Mouse (Mus musculus): ENCODE measurements at regions not wholly inside any gene's neighbourhood (a gene's known extent, or its start where the extent isn't known, plus 50 kb on each side); places are given as distances from the start of the nearest gene placed in this dataset.

DNA sequence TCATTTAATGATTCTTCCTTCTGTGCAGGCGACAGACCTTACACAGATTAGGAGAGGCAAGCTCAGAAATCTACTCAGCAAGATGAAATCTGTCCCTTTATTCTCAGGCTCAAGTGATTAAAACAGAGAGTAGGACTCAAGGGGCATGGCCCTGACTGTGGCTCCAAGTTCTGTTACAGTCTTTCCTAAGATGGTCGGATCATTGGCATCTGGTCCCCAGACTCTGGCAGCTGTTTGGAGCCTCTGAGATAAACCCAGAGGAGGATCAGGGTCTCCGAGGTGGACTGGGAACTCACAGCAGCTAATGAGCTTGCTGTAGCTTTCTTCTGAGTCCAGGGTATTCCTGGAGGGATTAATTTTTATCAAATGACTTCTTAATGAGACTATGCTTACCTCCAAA, 51.7 kb upstream of the Hs3st2 start:
- Histone ChIP-seq H3K36me3 (ENCODE audit: control insufficient read depth, insufficient read depth, low read length, poor library complexity, severe bottlenecking) (no peaks in the 10 kb centered on the region), H3K27ac (ENCODE audit: insufficient read depth, low read depth, low read length, poor library complexity, severe bottlenecking) (no peak overlapping the region), H3K4me1 (ENCODE audit: control insufficient read depth in 2 of 2, insufficient read depth in 2 of 2, low read length in 2 of 2, poor library complexity in 1 of 2) (no peaks in the 10 kb centered on the region), H3K9me3 (ENCODE audit: control insufficient read depth, insufficient read depth, low read depth, low read length) (no peaks in the 10 kb centered on the region), H3K4me3 (ENCODE audit: insufficient read depth in 1 of 2, low read depth in 1 of 2, low read length in 2 of 2, poor library complexity in 1 of 2, severe bottlenecking in 1 of 2) (no peak overlapping the region), H3K9ac (ENCODE audit: insufficient read depth, low read depth, low read length, poor library complexity, severe bottlenecking) (no peak overlapping the region)
- no peak for TF ChIP-seq HCFC1 (IDR thresholded peaks at IDR 0.05; ENCODE audit: borderline replicate concordance, insufficient read depth, low read length)
- no peak for TF ChIP-seq CHD2 (IDR thresholded peaks at IDR 0.05; ENCODE audit: low read depth, low read length)
- TF ChIP-seq MAFK (IDR thresholded peaks at IDR 0.05; ENCODE audit: insufficient read depth, low read depth, low read length): no peak
- TF ChIP-seq ZNF384 (IDR thresholded peaks at IDR 0.05; ENCODE audit: low read depth, low read length): no peak
- TF ChIP-seq ZC3H11A (IDR thresholded peaks at IDR 0.05; ENCODE audit: borderline replicate concordance, low read depth, low read length): no peak
- in situ Hi-C loops (cut with MboI; ENCODE audit: low sequenced_read_pairs in 2 of 2, unreplicated experiment in 2 of 2): no loop called here
- no peak for DNase-seq (ENCODE audit: low read depth, low spot score)

Data from ES-E14 (cell line).